Mouse (Mus musculus): ENCODE measurements around the gene Csdc2. TPM values are rescaled to one million over a fixed set of nuclear protein-coding genes. Genes with fewer than 3 reads are reported as not detected.

The Csdc2 gene
- total RNA-seq, 1 experiment from 2014 or later = not detected

DNA sequence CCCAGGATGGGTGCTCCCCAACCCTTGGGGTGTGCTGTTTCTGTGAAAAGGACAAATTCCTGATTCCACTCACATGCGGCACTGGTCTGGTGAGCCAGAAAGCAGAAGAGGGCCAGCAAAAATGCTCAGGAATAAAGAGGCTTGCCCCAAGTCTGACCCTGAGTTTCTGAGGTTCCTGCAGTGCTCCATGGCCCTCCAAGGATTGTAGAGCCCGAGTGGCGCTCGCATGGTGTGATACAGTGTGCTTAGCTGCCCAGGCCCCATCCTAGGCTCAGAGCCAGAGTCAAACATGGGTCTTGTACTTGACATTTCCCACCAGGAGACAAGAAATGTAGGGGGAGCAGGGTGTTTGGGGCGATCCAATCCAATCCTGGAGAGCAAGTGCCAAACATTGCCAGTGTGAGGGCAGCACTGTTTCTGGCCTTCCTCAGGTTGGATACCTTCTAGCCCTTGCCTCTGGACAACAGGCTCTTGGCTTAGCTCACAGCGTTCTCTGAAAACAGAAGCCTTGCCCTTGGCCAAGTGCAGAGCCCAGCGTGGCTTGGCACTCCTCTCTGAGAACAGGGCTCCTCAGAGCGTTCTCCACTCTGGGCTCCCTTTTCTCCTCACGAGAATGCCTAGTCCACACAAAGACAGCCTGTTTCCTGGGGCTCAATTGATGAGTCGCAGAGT is 15.9 kb upstream of the Csdc2 start:
- no peak for ATAC-seq (ENCODE audit: extremely low read depth, insufficient number of reproducible peaks, low FRiP score, poor library complexity, severe bottlenecking)

- ATAC-seq (ENCODE audit: extremely low read depth, insufficient number of reproducible peaks, low FRiP score, poor library complexity, severe bottlenecking) = no peak
Measured at GRCm38 (mm10) chr15:81921255-81921654, 15.3 kb upstream of the Csdc2 start.

- ATAC-seq (ENCODE audit: extremely low read depth, insufficient number of reproducible peaks, low FRiP score, poor library complexity, severe bottlenecking) = no peak
Measured at GRCm38 (mm10) chr15:81924933-81925332, 11.6 kb upstream of the Csdc2 start.

DNA sequence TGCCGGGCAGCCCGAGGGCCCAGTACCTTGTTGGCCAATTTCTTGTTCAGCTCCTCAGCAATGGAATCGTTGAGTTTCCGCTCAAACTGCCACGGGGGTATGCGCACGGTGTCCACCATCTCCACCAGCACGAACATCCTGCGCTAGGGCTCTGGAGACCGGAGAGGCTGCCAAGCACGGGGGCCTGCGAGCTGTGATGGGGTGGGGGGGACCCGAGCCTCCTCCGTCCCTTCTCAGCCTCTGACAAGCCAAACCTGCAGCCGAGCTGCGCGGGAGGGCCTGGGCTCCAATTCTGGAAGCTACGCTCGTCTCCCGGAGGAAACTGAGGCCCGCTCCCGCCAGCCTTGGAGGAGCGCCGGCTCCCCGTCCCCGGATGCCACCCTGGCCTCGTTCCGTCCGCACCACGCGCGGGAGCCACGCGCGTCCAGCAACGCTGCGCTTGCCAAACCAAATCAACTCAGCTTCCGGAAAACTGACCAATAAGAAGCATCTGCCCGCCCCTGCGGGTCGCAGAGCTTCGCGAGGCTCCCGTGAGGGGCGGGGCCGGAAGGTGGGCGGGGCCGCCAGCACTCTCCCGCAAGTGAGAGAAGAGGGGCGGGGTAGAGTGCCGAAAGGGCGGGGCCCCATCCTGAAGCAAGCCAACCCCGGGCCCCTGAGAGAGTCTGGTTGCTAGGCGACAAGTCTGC is 10.7 kb upstream of the Csdc2 start, which contains the start of gene Polr3h:
Gene Polr3h (minus strand): TSS at position 481 of the 686 bp plus-strand sequence.
- ATAC-seq (ENCODE audit: extremely low read depth, insufficient number of reproducible peaks, low FRiP score, poor library complexity, severe bottlenecking) = peak; percentile 84

DNA sequence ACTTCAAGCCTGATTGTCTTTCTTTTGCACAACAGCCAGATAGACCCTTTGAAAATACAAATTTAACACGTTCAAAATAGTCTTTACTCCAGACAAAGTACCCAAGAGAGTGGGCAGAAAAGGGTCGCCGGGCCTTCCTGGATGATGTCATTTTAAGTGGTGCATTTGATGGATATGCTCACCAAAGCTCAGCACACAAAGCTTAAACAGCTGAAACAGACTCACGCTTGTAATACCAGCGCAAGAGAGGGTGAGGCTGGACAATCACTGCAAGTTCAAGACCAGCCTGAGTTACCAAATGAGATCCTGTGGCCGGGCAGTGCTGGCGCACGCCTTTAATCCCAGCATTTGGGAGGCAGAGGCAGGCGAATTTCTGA is 10.1 kb upstream of the Csdc2 start:
- no peak for ATAC-seq (ENCODE audit: extremely low read depth, insufficient number of reproducible peaks, low FRiP score, poor library complexity, severe bottlenecking)

DNA sequence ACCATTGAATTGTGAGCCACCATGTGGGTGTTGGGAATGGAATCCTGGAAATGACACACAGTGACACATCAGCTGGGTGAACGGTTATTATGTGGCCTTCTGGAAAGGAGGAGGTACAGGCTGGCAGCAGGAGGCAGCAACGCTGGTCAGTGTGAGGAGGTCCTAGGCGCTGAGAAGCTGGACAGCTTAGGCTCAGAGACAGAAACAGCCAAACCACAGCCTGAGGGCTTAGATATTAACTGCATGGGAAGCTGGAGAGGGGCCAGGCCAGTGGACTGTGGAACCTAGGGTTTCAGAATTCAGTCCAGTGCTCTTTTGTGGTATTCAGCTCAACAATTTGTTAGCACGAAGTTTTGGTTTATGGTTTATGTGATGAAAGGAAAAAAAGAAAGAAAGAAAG is 8.8 kb upstream of the Csdc2 start:
- no peak for ATAC-seq (ENCODE audit: extremely low read depth, insufficient number of reproducible peaks, low FRiP score, poor library complexity, severe bottlenecking)

DNA sequence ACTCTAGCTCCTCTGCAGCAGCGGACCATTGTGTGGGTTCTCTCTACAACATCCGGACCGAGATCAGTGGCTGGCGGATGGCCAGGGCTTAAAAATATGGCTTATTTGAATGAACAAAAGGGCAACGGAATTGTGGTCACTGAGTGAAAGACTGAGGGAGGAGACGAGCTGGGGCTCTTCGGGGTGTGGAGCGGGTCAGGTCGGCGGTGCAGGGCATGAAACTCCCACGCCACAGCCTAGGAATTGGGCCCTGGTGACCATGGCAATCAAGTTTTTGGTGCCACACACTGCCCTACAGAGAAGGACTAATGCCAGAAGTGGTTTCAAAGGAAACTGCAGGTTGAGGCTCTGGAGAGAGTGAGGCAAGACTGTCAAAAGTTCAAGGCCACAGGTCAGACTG is 8.3 kb upstream of the Csdc2 start:
- ATAC-seq (ENCODE audit: extremely low read depth, insufficient number of reproducible peaks, low FRiP score, poor library complexity, severe bottlenecking) = peak; percentile 33; the same call in 1 of the 2 replicates

- peak; percentile 54; the same call in 1 of the 2 replicates for ATAC-seq (ENCODE audit: extremely low read depth, insufficient number of reproducible peaks, low FRiP score, poor library complexity, severe bottlenecking)
Measured at GRCm38 (mm10) chr15:81932951-81933470, 3.5 kb upstream of the Csdc2 start.

- peak; percentile 37; the same call in 1 of the 2 replicates for ATAC-seq (ENCODE audit: extremely low read depth, insufficient number of reproducible peaks, low FRiP score, poor library complexity, severe bottlenecking)
Measured at GRCm38 (mm10) chr15:81933986-81934385, 2.6 kb upstream of the Csdc2 start.

GRCm38 (mm10) chr15:81935869-81936637 is 506 bp upstream of the Csdc2 start:
- no peak for ATAC-seq (ENCODE audit: extremely low read depth, insufficient number of reproducible peaks, low FRiP score, poor library complexity, severe bottlenecking)

DNA sequence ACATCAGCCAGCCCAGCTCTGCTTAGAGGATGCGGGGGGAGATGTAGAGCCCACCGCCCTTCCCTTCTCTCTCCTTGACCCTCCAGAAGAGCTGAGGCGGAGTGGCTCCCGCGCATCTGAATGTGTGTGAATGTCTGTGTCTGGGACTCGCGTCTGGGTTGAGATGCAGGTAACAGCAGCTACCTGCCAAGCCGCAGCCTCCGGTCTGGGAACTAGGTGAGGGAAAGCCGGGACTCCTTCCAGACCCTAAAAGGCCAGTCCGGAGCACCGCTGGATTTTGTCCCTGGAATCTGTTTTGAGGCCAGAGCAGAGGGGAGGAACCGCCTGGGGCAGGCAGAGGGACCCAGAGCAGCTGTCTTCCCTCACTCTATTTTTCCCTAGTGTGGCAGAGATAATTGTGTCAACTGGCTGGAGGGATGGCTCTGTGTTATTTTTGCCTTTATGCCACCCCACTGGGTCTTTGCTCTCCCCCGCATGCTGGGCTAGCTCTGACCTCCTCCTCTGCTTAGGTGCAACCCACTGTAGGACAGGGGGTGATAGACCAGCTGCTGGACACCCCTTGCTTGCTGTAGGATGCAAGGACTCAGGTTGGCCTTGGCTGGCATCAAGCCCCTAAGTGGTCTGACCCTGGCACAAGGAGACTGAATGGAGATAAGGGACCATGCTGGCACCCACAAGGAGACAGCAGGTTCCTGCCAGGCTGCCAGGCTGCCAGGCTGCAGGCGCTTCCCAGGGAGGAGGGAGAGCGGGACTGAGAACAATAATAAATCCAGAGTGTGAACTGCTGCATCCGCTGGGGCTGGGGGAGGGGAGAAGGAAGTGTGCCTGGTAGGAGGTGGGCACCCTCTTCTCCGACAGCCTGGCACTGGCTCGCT is 776 bp downstream of the Csdc2 start:
- no peak for ATAC-seq (ENCODE audit: extremely low read depth, insufficient number of reproducible peaks, low FRiP score, poor library complexity, severe bottlenecking)

GRCm38 (mm10) chr15:81938246-81938645 is 1.7 kb downstream of the Csdc2 start:
- no peak for ATAC-seq (ENCODE audit: extremely low read depth, insufficient number of reproducible peaks, low FRiP score, poor library complexity, severe bottlenecking)

GRCm38 (mm10) chr15:81939157-81939715 is 2.7 kb downstream of the Csdc2 start:
- no peak for ATAC-seq (ENCODE audit: extremely low read depth, insufficient number of reproducible peaks, low FRiP score, poor library complexity, severe bottlenecking)

GRCm38 (mm10) chr15:81939774-81940173 is 3.2 kb downstream of the Csdc2 start:
- no peak for ATAC-seq (ENCODE audit: extremely low read depth, insufficient number of reproducible peaks, low FRiP score, poor library complexity, severe bottlenecking)

DNA sequence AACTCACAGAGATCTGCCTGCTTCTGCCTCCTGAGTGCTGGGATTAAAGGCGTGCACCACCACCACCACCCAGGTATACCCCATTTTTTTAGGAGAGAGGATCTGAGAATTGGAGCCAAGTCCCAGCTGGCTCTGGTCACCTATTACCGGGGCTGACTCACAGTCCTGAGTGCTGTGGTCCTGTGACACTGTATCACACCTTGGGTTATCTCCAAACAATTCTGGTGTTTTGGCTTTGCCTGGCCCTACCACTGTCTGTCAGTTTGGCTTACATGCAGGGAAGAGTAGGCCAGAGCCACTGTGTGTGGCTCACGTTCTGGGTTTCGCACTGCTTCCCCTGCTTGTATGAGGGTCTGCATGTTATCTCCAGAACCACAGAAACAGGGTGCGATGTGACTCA is 3.7 kb downstream of the Csdc2 start:
- no peak for ATAC-seq (ENCODE audit: extremely low read depth, insufficient number of reproducible peaks, low FRiP score, poor library complexity, severe bottlenecking)

- ATAC-seq (ENCODE audit: extremely low read depth, insufficient number of reproducible peaks, low FRiP score, poor library complexity, severe bottlenecking) = no peak
Measured at GRCm38 (mm10) chr15:81941010-81941409, 4.5 kb downstream of the Csdc2 start.

DNA sequence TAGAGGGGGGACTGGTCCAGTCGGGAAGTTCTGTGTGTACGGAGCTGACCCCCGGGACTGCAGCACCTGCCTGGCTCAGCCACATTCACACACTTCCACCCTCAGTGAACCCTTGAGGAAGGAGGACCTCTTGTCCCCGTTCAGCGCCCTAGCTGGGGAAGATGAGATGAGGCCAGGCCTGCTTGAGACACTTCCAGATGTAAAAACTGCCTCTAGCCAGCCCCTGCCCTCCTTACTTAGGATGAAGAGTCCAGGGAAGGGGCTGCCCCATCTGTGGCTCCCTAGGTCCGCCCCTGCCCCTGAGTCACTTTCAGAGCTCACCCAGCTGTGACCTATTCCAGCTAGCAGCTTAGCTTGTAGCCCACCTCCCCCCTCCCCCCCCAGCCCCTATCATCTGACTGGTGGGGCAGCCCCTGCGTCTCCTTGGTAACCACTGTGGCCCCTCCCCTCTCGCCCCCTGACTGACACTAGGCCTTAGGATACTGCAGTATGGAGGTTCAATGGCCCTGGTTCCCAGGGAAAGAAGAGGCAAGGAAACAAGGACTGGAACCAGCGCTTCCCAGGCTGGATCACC is 6.7 kb downstream of the Csdc2 start:
- no peak for ATAC-seq (ENCODE audit: extremely low read depth, insufficient number of reproducible peaks, low FRiP score, poor library complexity, severe bottlenecking)

DNA sequence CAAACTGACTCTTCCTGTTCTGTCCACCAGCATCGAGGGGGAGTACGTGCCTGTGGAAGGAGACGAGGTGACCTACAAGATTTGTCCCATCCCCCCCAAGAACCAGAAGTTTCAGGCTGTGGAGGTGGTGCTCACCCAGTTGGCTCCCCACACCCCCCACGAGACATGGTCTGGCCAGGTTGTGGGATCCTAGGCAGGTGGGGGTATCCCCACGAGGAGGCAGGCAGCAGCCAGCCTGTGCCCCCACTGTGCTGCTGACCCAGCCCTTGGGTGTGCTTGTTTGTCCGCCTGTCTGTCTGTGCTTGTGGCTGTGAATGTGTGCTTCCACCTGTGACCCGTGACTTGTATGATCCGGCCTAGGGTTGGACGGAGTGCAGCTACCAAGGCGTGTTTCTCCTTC is 12.5 kb downstream of the Csdc2 start:
- ATAC-seq (ENCODE audit: extremely low read depth, insufficient number of reproducible peaks, low FRiP score, poor library complexity, severe bottlenecking) = no peak

Data from neutrophil, adult 5-6 weeks (primary cell).